Mouse (Mus musculus) natural killer cell, adult 2 months (primary cell): ENCODE data around the gene Rhbdf2.

Experiments
- DNase-seq, 2 experiments: peaks; one replicate each; pipeline ENCODE4 v3.0.0; 2022; ENCODE audit warnings: low spot score in 2 of 2

The Rhbdf2 gene

DNA sequence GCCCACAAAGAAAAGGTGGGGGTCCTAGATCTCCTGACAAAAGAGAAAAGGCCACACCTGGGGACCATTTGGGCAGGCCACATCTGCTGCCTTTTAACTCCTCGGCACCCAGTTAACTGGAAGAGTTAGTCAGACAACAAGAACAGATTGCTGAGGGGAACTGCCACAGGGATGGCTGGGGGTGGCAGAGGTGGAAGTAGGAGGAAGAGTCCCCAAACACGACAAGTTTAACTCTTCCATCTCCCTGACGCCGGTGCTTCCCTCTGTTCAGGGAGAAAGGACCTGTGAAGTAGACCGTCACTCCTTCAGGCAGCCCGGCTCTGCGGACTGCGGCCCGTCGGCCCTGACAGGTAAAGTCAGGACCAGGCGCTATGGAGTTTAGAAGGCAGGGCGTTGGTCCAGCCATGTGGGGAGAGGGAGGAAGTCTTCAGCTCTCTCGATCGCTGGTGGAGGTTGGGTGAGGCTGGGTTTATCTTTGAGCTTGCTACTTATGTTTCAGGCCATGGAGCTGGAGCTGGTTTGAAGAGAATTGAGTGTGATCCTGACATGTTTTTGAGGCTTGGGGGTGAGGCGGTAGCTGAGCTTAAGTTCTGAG, 32.3 kb upstream of the Rhbdf2 start:
- DNase-seq, result no peak

DNA sequence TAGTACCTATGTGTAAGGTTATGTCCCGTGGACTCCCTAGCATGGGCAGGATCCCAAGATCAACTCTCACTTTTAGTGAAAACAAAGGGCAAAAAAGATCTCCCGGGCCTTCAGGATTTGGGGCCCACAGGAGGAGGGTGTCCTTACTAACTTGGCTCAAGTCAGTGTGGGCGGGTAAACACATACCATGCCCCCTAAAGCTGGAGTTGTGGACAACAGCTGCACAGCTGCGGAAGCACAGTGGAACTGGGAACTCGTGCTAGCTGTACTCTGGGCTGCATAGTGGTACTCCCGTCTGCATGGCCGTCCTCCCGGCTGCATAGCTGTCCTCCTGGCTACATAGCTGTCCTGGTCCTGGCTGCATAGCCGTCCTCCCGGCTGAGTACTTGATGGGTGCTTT, 31.4 kb upstream of the Rhbdf2 start:
- no peak for DNase-seq

DNA sequence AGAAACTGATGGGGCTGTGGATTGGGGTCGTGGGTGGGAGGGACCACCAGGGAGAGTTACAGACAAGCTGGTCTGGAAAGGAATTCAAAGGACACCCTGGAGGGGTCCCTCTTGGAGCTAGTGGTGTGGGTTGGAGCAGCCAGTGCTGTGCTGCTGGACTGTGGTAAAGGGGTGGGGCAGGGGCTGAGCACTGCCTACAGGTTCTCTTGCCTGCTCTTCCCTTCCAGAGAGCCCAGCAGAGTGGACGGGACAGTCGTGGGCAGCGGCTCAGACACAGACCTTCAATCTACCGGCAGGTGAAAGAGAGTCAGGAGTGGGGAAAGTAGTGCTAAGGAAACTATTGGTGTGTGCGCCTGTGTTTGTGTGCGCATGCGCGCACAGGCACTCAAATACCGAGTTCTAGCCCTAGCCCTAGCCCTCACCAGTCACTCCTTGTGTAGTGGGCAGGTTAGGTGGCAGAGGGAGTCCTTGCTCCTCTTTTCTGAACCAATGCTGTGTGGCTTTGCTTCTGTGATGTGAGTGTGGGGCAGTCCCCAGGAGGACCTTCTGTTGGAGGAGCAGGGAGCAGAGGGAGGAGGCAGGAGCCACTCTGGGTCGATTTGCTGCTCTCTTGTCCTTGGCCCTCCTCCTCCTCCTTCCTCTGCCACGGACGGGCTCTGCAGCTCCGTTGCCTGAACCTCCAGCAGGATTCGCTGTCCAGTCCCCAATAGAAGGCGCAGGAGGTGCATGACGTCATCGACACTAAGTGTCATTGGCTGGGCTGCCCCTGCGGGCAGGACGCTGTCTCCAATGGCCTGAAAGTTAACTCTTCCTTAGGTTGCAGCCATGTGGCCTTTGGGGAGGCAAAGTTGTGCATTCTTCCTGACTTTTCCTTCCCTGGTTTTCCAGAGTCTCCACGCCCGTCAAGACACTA, 30.7 kb upstream of the Rhbdf2 start:
- peak; percentile 63 to 66 for DNase-seq

DNA sequence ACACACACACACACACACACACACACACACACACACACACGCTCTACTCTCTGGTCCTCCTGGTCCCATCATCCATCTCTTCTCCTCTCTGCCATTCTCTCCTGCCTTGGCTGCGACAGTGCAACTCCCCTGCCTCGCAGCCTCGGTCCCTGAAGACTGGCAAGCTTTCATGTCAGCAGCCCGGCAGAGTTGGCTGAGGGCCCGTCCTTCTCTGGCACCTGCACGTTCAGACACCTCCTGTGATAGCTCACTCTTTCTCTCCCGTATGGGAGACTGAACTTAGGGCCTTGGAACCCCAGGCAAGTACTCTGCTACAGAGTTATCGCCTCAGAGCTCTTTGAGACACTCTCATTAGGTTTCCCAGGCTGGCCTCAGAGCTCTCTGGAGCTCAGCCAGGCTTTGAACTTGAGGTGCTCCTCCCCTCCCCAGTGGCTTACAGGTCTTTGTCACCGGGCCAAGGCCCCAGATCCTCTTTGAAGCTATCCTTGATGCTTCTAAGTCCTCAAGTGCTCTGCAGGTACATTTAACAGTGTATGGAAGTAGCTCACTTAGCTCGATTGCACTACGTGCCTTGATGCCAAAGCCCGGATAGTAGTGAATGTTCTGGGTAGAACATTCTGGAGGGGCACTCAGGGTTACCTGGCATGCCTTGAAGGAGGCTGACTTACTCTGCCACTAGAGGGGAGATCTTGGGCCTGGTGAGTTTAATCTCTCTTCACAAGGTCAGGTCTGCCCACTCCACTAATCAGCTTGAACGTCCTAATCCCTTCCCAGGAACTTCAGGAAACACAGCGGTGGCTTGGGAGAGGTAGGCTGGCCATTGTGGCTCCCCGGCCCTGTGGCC, 29.8 kb upstream of the Rhbdf2 start:
- DNase-seq, result no peak

DNA sequence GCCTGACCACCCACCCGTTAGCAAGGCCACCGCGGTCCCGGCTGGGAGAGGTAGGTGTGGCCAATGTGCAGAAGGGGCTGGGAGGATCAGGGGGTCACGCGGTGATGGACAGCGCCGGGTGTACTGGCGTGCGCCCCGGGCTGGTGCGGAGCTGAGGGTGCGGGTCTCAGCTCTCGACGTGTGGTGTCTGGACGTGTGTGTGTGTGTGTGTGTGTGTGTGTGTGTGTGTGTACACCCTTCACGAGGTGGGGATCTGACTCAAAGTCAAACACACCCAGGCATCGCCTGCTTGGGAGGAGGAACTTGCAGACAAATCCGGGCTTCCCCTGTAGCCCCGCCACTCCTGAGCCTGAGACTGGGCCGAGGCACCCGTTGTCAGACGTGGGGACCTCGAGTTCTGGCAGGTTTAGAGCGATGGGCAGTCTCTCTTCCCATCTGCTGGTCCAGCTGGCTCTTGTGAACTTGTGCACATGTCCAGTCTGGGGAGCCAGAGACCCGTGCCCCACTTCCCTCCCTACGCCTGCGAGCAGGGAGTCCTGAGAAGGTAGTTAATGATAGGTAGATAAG, 27.5 kb upstream of the Rhbdf2 start, which contains the start of gene Cygb:
Cygb (minus strand) TSS at position 59 of the 567 bp plus-strand sequence.
- DNase-seq, result no peak

DNA sequence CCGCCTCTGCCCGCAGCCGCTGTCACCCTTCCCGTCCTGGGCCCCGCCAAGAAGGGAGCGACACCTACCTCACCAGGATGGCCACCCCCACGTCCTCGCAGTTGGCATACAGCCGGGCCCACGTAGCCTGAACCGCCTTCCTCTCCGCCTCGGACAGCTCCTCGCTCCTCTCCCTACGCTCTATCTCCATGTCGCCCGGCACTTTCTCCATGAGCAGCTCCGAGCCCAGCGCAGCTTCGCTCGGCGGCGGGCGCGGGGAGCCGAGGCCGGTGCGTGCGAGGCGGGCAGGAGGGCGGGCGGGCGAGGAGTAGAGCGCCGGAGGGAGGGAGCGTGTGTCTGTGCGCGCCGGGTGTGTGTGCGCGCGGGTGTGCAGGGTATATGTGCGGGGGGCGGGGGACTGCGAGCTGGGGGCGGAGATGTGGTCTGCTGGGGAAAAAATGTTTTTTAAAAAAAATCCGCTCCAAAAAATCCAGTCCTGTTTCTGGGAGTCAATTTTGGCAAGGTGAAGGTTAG, 26.9 kb upstream of the Rhbdf2 start:
- DNase-seq, result no peak

DNA sequence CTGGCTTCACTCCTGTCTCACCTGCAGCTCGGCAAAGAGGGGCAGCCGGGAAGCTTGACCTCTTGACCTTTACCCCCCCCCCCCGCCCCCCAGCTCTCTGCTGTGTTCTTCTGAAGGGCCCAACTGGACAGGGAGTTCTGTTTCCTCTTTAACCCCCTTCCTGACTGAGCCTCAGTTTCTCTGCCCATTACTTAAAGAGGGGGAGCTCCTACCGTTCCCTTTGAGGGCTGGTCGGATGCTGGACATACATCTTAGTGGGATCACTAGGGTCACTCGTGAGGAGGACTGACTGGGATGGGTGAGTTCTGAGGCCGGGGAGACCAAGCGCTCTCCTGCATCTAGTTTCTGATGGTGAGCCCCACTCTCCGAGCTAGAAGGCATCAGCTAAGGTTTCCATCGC, 26.4 kb upstream of the Rhbdf2 start, which contains the start of gene Prcd:
Prcd (plus strand) TSS at position 301 of the 400 bp plus-strand sequence.
- no peak for DNase-seq

DNA sequence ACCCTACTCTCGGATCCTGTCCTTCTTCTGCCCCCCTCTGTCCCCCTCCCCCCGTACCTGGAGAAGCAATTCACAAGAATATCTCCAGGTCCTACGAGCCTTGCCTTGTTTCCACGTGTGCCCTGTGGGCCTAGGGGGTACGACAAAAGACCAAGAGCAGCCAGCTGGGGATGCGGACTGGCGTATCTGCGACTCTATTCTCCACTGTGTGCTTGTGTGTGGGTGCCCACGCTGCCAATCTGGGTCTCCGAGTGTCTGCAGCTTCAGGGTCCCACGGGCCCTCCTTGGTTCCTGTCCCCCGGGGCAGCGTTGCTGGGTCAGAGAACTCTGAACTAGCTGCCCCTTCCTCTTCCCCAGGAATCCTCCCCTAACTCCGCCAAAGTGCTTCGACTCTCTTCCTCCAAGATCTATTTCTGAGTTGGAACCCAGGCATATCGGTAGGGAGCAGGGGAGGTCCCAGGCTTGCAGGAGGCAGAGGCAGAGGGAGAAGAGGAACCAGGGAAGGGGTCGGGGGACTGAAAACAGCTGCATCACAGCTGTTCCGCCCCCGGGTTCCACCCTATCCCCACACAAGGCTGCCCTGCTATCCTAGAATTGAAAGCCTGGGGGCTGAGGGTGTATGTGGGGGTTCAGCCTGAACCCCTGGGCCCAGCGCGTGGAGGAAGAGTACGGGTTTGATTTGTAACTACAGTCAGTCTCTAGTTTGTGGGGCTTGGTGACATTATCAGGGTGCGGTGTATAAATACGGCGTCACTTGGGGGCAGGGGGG, 25.7 kb upstream of the Rhbdf2 start:
- DNase-seq, result no peak

DNA sequence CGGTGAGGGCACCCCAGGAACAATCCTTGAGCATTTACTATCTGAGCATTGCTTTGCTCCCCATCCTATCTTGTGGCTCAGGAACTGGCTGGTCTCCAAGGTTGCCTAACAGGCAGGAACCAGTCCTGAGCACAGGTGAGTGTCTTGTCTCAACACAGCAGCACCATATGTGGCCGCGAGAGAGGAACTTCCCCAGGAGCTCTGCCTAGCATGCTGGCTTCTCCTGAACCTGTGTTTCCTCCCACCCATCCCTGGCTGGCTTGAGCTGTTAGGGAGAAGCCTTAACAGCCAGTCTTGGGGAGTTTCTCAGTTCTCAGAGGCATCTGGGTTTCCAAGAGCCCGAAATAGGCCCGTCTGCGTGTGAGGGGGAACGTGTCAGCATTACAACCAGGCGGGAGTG, 24.5 kb upstream of the Rhbdf2 start:
- DNase-seq, result no peak

DNA sequence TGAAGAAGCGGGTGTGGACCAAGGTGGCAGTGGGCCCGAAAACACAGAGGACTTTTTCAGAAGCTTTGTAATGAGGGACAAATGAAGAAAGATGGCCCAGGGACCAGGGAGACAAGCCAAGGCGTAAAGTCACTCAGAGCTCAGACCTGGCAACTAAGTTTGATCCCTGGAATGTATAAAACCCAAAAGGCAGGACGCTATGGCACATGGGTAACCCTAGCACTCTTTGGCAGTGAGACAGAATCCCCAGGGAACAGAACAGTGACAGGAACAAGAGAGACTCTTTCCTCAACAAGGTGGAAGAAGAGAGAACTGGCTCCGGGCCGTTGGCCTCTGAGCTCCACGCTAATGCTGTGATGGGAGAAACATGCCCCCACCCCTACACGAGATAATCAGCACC, 24.0 kb upstream of the Rhbdf2 start:
- DNase-seq, result no peak

DNA sequence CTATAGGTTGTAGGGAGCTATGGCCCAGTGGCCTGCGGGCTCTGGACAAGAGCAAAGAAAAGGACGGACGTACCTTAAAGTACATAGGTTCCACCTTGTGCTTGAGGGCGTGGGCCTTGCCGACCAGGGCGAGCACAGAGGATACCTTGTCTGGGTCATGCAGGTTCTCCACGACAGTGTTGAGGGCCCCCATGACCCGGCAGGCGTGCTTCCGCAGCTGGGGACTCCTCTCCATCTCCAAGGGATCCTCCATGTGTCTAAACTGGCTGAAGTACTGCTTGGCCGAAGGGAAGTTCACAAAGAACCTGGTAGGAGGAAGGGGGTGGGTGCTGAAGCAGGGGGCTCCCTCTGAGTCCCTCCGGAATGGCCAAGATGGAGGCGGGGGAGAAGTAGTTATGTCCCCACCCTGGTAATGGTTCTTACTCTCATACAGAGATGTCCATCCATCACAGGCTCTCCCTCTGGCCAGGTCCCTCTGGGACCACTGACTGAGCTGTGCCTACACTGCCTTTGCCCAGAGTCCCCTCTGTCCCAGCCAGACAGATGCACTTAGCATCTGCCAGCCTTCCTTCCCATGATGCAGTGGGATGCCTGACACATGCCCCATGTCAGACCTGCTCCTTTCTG, 23.0 kb upstream of the Rhbdf2 start:
- no peak for DNase-seq

DNA sequence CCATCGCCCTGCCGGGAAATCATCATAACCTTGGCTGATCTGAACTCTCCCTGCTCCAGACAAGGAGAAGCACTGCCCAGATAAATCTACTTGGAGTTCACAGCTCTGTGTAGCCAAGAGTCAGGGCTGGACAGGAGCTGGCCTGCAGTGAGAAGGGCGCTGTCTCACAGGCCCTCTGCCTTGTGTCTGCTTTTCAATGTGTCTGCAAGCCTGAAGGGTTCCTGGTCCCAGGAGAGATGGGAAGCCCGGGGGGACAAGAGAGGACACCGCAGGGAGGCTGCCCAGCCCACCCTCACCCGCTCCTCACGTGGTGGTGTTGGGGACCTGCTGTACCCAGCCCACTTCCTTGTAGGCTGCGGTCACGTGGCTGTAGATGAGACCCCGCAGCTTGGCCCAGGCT, 22.2 kb upstream of the Rhbdf2 start:
- no peak for DNase-seq

DNA sequence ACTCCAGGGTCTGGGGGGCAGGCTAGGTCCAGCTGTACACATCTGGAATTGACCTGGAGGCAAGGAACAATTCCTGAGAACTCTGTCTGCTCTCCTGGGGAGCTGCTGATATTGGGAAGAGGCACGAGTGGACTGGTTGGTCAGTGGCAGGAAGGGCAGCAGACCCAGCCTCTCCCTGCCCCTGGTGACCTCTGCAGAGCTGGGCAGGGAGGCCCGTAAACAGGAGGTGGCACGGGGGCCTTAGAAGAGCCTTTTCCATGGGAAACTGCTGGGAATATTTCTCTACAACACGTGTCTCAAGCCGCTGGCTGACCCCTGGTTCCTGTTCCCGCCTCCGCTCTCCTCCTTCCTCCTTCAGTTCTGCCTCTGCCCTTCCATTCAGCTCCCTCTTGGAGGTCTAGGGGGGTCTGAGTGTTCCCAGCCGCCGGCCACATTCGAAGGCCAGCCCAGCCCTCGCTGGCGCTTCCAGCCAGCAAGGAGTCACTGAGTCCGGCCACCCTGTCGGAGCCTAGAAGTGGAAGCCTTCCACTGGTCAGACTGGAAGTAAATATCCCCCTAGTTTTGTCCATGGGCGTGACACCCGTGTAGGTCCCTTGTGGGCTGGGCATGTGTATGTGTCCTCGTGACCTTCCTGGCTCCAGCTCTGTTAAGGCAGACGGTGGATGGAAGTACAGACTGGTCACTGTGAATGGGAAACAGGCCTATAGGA, 21.5 kb upstream of the Rhbdf2 start:
- no peak for DNase-seq

DNA sequence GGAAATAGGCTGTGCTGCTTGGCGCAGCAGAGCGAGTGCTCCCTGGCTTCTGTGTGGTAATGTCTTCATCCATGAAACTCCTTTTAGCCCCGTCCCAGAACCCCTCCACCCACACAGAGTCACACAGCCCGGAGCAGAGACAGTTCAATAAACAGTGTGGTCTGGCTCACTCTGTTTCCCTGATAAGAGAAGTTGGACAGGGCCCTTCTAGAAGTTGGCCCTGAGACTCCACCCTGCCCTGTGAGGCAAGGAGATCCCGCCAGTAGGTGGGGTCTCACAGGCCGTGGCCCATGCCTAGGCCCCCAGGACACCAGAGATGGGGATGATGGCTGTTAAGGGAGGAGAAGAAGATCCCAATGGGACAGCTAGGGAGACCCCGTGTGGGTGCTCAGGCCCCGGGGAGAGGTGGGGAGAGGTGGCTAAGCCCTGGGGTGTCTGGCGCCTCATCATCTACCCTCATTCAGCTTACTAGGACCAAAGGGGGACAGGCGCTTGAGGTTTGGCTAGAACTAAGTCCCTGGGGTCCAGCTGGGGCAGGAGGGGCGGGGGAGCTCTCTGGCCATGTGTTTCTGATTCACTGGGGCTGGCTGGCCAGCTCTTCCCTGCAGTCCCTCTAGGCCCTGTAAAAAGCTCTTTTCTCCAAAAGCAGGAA, 20.6 kb upstream of the Rhbdf2 start:
- DNase-seq, result no peak

DNA sequence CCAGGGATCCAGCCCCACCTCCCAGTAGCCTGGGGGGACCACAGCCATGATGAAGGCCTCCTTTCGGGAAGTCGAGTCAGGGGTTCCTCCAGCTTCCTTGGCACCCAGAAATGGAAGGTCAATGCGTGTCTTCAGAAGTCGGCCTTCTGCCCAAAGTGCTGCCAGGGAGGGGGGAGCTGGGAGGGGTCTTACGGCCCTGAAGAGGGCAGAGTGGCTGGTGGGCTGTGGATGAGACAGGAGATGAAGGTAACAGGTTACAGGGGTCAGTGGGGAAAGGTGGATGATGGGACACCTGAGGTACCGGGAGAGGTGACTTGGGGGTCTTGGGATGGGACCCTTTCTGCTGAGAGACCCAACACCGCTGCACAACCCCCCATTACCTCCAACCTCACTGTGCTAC, 20.0 kb upstream of the Rhbdf2 start:
- DNase-seq, result no peak

DNA sequence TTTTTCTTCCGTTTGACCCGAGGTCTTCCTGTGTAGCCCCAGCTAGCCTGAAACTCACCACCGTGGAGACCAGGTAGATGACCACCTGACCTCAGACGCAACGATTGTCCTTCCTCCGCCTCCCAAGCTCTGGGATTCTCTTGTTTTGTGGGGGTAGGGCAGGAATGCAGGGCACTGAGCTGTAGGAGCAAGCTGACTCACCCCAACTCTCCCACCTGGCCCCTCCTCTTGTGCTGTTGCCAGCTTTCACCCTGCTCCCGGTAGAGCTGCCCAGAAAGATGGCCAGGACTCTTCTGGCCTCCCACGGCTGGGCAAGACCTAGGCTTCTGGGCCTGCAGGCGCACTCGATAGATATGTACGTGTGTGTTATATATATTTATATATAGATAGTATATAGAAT, 19.3 kb upstream of the Rhbdf2 start:
- no peak for DNase-seq

DNA sequence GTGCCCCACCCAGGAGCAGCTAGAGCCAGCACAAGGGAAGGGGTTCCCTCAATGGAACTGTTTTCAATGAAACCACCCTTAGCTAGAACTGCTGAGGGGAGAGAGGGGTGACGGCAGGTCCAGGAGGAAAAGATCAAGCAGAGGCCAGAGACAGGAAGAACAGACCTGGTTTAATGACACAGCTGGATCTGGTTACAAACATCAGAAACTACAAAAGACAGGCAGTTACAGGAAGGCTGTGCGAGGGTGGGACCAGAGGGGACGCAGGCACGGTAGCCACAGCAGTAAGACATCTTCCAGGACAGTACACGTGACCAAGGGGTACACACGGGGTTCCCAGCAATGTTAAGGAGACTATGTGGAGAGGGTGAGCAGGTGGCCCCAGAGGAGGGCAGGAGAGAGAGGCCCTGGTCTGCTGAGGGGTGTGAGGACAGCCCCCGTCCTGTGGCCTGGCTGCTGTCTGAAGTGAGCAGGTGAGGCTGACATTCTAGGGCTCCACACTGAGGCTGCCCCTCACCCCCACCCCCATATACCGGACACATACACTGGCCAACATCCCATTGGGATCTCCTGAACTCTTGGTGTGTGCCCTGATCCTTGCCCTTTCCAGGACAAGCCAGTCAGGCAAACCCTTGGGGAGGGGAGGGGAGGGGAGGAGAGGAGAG, 18.8 kb upstream of the Rhbdf2 start:
- no peak for DNase-seq

DNA sequence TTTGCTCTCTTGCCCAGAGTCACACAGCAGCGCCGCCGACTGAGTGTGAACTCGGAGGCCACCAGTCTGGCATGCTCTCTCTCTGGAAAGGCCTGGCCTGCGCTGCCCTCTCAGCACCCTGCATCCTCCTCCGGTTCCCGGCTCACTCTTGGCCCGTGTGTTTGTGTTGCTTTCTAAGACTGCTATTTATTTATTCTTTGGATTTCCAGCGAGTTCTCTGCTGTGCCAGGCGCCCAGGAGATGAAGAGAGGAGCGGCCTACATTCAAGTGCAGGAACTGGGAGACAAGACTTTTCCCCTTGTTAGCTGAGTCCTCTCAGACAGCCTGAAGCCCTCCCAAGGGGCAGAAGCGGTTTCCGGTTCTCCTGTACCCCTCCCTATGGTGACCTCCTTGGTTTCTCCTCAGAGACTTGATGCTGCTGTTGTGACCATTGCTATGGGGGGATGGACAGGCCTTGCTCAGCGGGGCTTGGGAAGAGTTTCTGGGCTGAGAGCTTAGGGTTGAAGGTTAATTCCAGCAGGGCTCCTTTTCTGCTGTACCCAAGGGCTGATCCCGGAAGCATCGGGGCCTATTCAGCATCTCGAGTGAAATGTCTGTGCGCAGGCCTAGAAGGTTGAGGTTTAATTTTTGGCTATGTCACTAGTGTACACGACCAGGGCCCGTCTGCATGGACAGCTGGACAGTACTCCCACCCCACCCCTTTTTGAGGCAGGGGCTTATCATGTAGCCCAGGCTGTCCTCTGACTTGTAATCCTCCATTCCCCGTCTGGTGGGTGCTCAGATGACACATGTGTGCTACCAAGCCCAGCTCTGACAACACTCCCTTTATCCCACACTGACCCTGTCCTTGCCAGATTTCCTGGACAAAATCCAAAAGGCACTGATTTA, 17.6 kb upstream of the Rhbdf2 start:
- DNase-seq, result no peak
